Mouse (Mus musculus): ENCODE data around the gene Mmel1. TPM values are rescaled to one million over a fixed set of nuclear protein-coding genes. Genes with fewer than 3 reads are reported as not detected.
A peak's percentile ranks its signal among the peaks of the same experiment; 100 is the strongest.

Mmel1 gene
- 1.4 and 2.0 TPM in 2 replicates for polyA plus RNA-seq (2011; ENCODE audit: insufficient read depth, insufficient read length, low read depth, missing spikeins)

GRCm38 (mm10) chr4:154869440-154869839, at the start of gene Mmel1:
TSS of gene Mmel1 (plus strand) at chr4:154869585.
- H3K36me3 ChIP-seq (ENCODE audit: control insufficient read depth, insufficient read depth, low read length, poor library complexity, severe bottlenecking) = no peaks in the 10 kb centered on the region
- H3K4me3 ChIP-seq (ENCODE audit: low read depth, low read length) = no peak within 1 kb of the TSS
- H3K9me3 ChIP-seq (replicated peaks; ENCODE audit: control insufficient read depth, insufficient read depth, low read length, poor library complexity, severe bottlenecking) = no peaks in the 10 kb centered on the region
- H3K27me3 ChIP-seq (ENCODE audit: control insufficient read depth, insufficient read depth, low read length, poor library complexity, severe bottlenecking) = no peaks in the 10 kb centered on the region
- H3K27ac ChIP-seq (ENCODE audit: insufficient read depth, low read length) = no peak within 1 kb of the TSS
- no peak within 1 kb of the TSS for H3K9ac ChIP-seq (ENCODE audit: low read depth, poor library complexity, severe bottlenecking)
- TF ChIP-seq EP300 (IDR thresholded peaks at IDR 0.05; ENCODE audit: insufficient read depth, low read depth, low read length) (no peak), CTCF (IDR thresholded peaks at IDR 0.05; ENCODE audit: low read depth, low read length) (no peak), POLR2A (IDR thresholded peaks at IDR 0.05; ENCODE audit: insufficient read depth, low read length) (no peak)
- H3K4me1 ChIP-seq (ENCODE audit: control insufficient read depth, insufficient read depth, low read length) = no peaks in the 10 kb centered on the region

GRCm38 (mm10) chr4:154825662-154826061, 43.7 kb upstream of the Mmel1 start:
- H3K9me3 ChIP-seq (replicated peaks; ENCODE audit: control insufficient read depth, insufficient read depth, low read length, poor library complexity, severe bottlenecking) = no peaks in the 10 kb centered on the region
- H3K4me3 ChIP-seq (ENCODE audit: low read depth, low read length) = no peak overlapping the region
- H3K27me3 ChIP-seq (ENCODE audit: control insufficient read depth, insufficient read depth, low read length, poor library complexity, severe bottlenecking) = no peaks in the 10 kb centered on the region
- H3K36me3 ChIP-seq (ENCODE audit: control insufficient read depth, insufficient read depth, low read length, poor library complexity, severe bottlenecking) = no peaks in the 10 kb centered on the region
- peak; percentile 94 for TF ChIP-seq CTCF (IDR thresholded peaks at IDR 0.05; ENCODE audit: low read depth, low read length)
- no peak for TF ChIP-seq POLR2A (IDR thresholded peaks at IDR 0.05; ENCODE audit: insufficient read depth, low read length)
- peaks cover 6% of the 10 kb centered on the region for H3K4me1 ChIP-seq (ENCODE audit: control insufficient read depth, insufficient read depth, low read length)
- no peak overlapping the region for H3K27ac ChIP-seq (ENCODE audit: insufficient read depth, low read length)
- no peak overlapping the region for H3K9ac ChIP-seq (ENCODE audit: low read depth, poor library complexity, severe bottlenecking)

- Histone ChIP-seq H3K36me3 (ENCODE audit: control insufficient read depth, insufficient read depth, low read length, poor library complexity, severe bottlenecking) (no peaks in the 10 kb centered on the region), H3K4me3 (ENCODE audit: low read depth, low read length) (no peak overlapping the region), H3K4me1 (ENCODE audit: control insufficient read depth, insufficient read depth, low read length) (peaks cover 6% of the 10 kb centered on the region), H3K27ac (ENCODE audit: insufficient read depth, low read length) (no peak overlapping the region), H3K9ac (ENCODE audit: low read depth, poor library complexity, severe bottlenecking) (no peak overlapping the region), H3K27me3 (ENCODE audit: control insufficient read depth, insufficient read depth, low read length, poor library complexity, severe bottlenecking) (no peaks in the 10 kb centered on the region), H3K9me3 (replicated peaks; ENCODE audit: control insufficient read depth, insufficient read depth, low read length, poor library complexity, severe bottlenecking) (no peaks in the 10 kb centered on the region)
- TF ChIP-seq CTCF (IDR thresholded peaks at IDR 0.05; ENCODE audit: low read depth, low read length) (no peak), EP300 (IDR thresholded peaks at IDR 0.05; ENCODE audit: insufficient read depth, low read depth, low read length) (no peak), POLR2A (IDR thresholded peaks at IDR 0.05; ENCODE audit: insufficient read depth, low read length) (no peak)
Observed at GRCm38 (mm10) chr4:154826224-154826623, 43.2 kb upstream of the Mmel1 start.

GRCm38 (mm10) chr4:154827181-154827580, 42.2 kb upstream of the Mmel1 start:
- H3K27ac ChIP-seq (ENCODE audit: insufficient read depth, low read length) = no peak overlapping the region
- no peak overlapping the region for H3K4me3 ChIP-seq (ENCODE audit: low read depth, low read length)
- H3K36me3 ChIP-seq (ENCODE audit: control insufficient read depth, insufficient read depth, low read length, poor library complexity, severe bottlenecking) = no peaks in the 10 kb centered on the region
- H3K9ac ChIP-seq (ENCODE audit: low read depth, poor library complexity, severe bottlenecking) = no peak overlapping the region
- no peaks in the 10 kb centered on the region for H3K9me3 ChIP-seq (replicated peaks; ENCODE audit: control insufficient read depth, insufficient read depth, low read length, poor library complexity, severe bottlenecking)
- TF ChIP-seq CTCF (IDR thresholded peaks at IDR 0.05; ENCODE audit: low read depth, low read length) (no peak), POLR2A (IDR thresholded peaks at IDR 0.05; ENCODE audit: insufficient read depth, low read length) (no peak), EP300 (IDR thresholded peaks at IDR 0.05; ENCODE audit: insufficient read depth, low read depth, low read length) (no peak)
- H3K4me1 ChIP-seq (ENCODE audit: control insufficient read depth, insufficient read depth, low read length) = peaks cover 6% of the 10 kb centered on the region
- no peaks in the 10 kb centered on the region for H3K27me3 ChIP-seq (ENCODE audit: control insufficient read depth, insufficient read depth, low read length, poor library complexity, severe bottlenecking)

- H3K4me3 ChIP-seq (ENCODE audit: low read depth, low read length) = no peak overlapping the region
- peaks cover 6% of the 10 kb centered on the region for H3K4me1 ChIP-seq (ENCODE audit: control insufficient read depth, insufficient read depth, low read length)
- TF ChIP-seq EP300 (IDR thresholded peaks at IDR 0.05; ENCODE audit: insufficient read depth, low read depth, low read length) = no peak
- TF ChIP-seq CTCF (IDR thresholded peaks at IDR 0.05; ENCODE audit: low read depth, low read length) = no peak
- no peak for TF ChIP-seq POLR2A (IDR thresholded peaks at IDR 0.05; ENCODE audit: insufficient read depth, low read length)
- no peak overlapping the region for H3K9ac ChIP-seq (ENCODE audit: low read depth, poor library complexity, severe bottlenecking)
- no peak overlapping the region for H3K27ac ChIP-seq (ENCODE audit: insufficient read depth, low read length)
- H3K27me3 ChIP-seq (ENCODE audit: control insufficient read depth, insufficient read depth, low read length, poor library complexity, severe bottlenecking) = no peaks in the 10 kb centered on the region
- no peaks in the 10 kb centered on the region for H3K36me3 ChIP-seq (ENCODE audit: control insufficient read depth, insufficient read depth, low read length, poor library complexity, severe bottlenecking)
- no peaks in the 10 kb centered on the region for H3K9me3 ChIP-seq (replicated peaks; ENCODE audit: control insufficient read depth, insufficient read depth, low read length, poor library complexity, severe bottlenecking)
Observed at GRCm38 (mm10) chr4:154827861-154828610, 41.3 kb upstream of the Mmel1 start.

- TF ChIP-seq EP300 (IDR thresholded peaks at IDR 0.05; ENCODE audit: insufficient read depth, low read depth, low read length) (no peak), CTCF (IDR thresholded peaks at IDR 0.05; ENCODE audit: low read depth, low read length) (no peak), POLR2A (IDR thresholded peaks at IDR 0.05; ENCODE audit: insufficient read depth, low read length) (no peak)
- Histone ChIP-seq H3K27me3 (ENCODE audit: control insufficient read depth, insufficient read depth, low read length, poor library complexity, severe bottlenecking) (no peaks in the 10 kb centered on the region), H3K36me3 (ENCODE audit: control insufficient read depth, insufficient read depth, low read length, poor library complexity, severe bottlenecking) (no peaks in the 10 kb centered on the region), H3K4me3 (ENCODE audit: low read depth, low read length) (no peak overlapping the region), H3K4me1 (ENCODE audit: control insufficient read depth, insufficient read depth, low read length) (peaks cover 6% of the 10 kb centered on the region), H3K9me3 (replicated peaks; ENCODE audit: control insufficient read depth, insufficient read depth, low read length, poor library complexity, severe bottlenecking) (no peaks in the 10 kb centered on the region), H3K27ac (ENCODE audit: insufficient read depth, low read length) (no peak overlapping the region), H3K9ac (ENCODE audit: low read depth, poor library complexity, severe bottlenecking) (no peak overlapping the region)
Observed at GRCm38 (mm10) chr4:154831915-154832573, 37.3 kb upstream of the Mmel1 start.

Data from ES-Bruce4 (cell line).